Mouse (Mus musculus) heart, embryonic 10.5 days (tissue): ENCODE results near the gene C9orf72. TPM values are rescaled to one million over a fixed set of nuclear protein-coding genes. Genes with fewer than 3 reads are reported as not detected.
"Not testable (repeated sequence)": the region's sequence is repeated elsewhere in the genome, so short reads cannot be mapped to it uniquely, and the experiment has no call there.

ENCODE experiments used
- DNase-seq: peaks from one replicate; pipeline ENCODE4 v3.0.0-alpha.2; 2017; ENCODE audit warnings: low spot score
- H3K27ac ChIP-seq: fragments of 300-500 bp; sonication (generic); 2 replicates; pipeline ENCODE4 v1.5.1; 2016; ENCODE audit warnings: mild to moderate bottlenecking
- H3K27me3 ChIP-seq: fragments of 300-500 bp; sonication (generic); 2 replicates; pipeline ENCODE4 v1.6.1; 2016; ENCODE audit warnings: mild to moderate bottlenecking; ENCODE audit not compliant: poor library complexity, insufficient read depth, severe bottlenecking
- H3K36me3 ChIP-seq: fragments of 300-500 bp; sonication (generic); 2 replicates; pipeline ENCODE4 v1.6.1; 2016; ENCODE audit warnings: mild to moderate bottlenecking, moderate library complexity
- H3K4me1 ChIP-seq: fragments of 300-500 bp; sonication (generic); 2 replicates; pipeline ENCODE4 v1.6.1; 2016; ENCODE audit warnings: mild to moderate bottlenecking
- H3K4me3 ChIP-seq: fragments of 300-500 bp; sonication (generic); 2 replicates; pipeline ENCODE4 v1.5.1; 2016; ENCODE audit warnings: mild to moderate bottlenecking, moderate library complexity
- H3K9me3 ChIP-seq: fragments of 300-500 bp; sonication (generic); 2 replicates; pipeline ENCODE4 v1.6.1; 2016; ENCODE audit warnings: mild to moderate bottlenecking, moderate library complexity
- WGBS: fragments of 180-500 bp; shearing (Covaris S2); methylation state at CpG from one replicate; pipeline ENCODE4 v1.1.7; 2016; 5-methylcytosine and 5-hydroxymethylcytosine counted together
- polyA plus RNA-seq: library from polyadenylated mRNA; unstranded; fragments of >200 nt; fragmentation: Nextera tagmentation; extraction: Ambion mirVana; gene quantifications from 2 replicates; pipeline ENCODE4 v1.2.1, GENCODE M21; 2016

The C9orf72 gene
- polyA plus RNA-seq = 14.7 and 19.6 TPM in 2 replicates

DNA sequence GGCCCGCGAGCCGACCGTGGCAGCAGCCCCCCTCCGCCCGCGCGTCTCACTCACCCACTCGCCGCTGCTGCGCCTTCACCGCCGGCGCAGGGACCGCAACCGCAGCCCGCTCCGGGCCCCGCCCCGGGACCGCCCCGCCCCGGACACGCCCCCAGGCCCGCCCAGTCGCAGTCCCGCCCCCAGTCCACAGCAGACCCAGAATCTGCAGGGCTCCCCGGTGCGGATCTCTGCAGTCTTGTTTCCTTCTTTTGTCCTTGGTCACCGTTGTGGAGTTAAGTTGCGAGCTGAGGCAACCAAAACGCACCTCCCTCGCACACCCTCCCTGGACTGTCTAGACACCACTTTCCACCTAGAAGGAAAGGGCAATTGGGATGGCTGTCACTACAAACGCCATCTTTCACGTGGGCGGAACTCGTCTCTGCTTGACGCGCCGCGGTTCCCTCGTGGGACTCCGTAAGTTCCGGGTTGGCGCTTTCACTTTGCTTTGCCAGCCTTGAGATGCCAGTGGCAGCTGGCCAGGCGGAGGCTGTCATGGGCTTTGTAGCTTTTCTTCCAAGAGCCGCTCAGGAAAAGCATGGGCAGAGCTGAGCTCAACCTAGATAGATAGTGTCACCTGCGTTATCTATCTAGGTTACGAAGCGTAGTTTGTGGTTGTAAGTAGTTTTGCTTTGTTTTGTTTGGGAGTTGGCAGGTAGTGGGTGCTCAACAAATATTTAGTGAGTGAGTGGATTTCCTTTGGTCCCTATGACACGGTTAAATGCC is at the start of gene C9orf72:
Gene C9orf72, minus strand, starts transcription at position 442 of the 762 bp plus-strand sequence.
- H3K4me1 ChIP-seq = peaks cover 8% of the 10 kb centered on the region
- DNase-seq = peak; percentile 95
- under 1% methylated on average over 51 of the region's 51 CpGs for WGBS
- H3K9me3 ChIP-seq = no peaks in the 10 kb centered on the region
- H3K4me3 ChIP-seq = peak within 1 kb of the TSS; percentile 94
- H3K27ac ChIP-seq = peak within 1 kb of the TSS; percentile 88
- H3K36me3 ChIP-seq = no peaks in the 10 kb centered on the region
- no peaks in the 10 kb centered on the region for H3K27me3 ChIP-seq

- Histone ChIP-seq H3K36me3 (no peaks in the 10 kb centered on the region), H3K27ac (no peak overlapping the region), H3K4me3 (no peak overlapping the region), H3K4me1 (no peaks in the 10 kb centered on the region), H3K27me3 (no peaks in the 10 kb centered on the region), H3K9me3 (no peaks in the 10 kb centered on the region)
- 61% methylated on average over 9 of the region's 9 CpGs for WGBS
- no peak for DNase-seq
Observed at GRCm38 (mm10) chr4:35259006-35259405, 33.0 kb upstream of the C9orf72 start.

GRCm38 (mm10) chr4:35244023-35244422 is 18.0 kb upstream of the C9orf72 start:
- 70% methylated on average over 1 of the region's 1 CpGs for WGBS
- no peak overlapping the region for H3K4me3 ChIP-seq
- H3K4me1 ChIP-seq = no peaks in the 10 kb centered on the region
- H3K9me3 ChIP-seq = no peaks in the 10 kb centered on the region
- H3K27ac ChIP-seq = no peak overlapping the region
- no peak for DNase-seq
- no peaks in the 10 kb centered on the region for H3K36me3 ChIP-seq
- H3K27me3 ChIP-seq = no peaks in the 10 kb centered on the region

GRCm38 (mm10) chr4:35241735-35242134 is 15.8 kb upstream of the C9orf72 start:
- Histone ChIP-seq H3K4me3 (no peak overlapping the region), H3K4me1 (no peaks in the 10 kb centered on the region), H3K27me3 (no peaks in the 10 kb centered on the region), H3K27ac (no peak overlapping the region), H3K9me3 (no peaks in the 10 kb centered on the region), H3K36me3 (no peaks in the 10 kb centered on the region)
- WGBS = 78% methylated on average over 2 of the region's 2 CpGs
- no peak for DNase-seq

DNA sequence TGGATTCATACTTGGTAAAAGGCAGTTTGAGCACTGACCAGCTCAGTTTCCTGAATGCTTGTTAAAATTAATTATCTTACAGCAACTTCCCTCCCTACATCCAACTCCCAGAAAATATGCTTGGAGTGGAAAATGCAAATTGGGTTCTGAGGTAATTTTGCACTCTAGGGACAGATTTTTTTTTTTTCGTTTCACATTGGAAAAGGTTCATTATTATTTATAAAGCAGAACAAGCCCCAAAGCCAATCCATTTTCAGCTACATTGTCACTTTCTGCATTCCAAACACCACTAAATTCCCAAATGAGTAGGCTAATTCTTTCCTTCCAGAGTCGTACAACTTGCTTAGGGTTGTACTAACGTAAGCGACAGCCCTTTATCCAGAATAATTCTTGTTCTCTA is 12.7 kb upstream of the C9orf72 start:
- no peak for DNase-seq
- Histone ChIP-seq H3K4me1 (no peaks in the 10 kb centered on the region), H3K27ac (no peak overlapping the region), H3K9me3 (no peaks in the 10 kb centered on the region), H3K27me3 (no peaks in the 10 kb centered on the region), H3K36me3 (no peaks in the 10 kb centered on the region), H3K4me3 (no peak overlapping the region)
- WGBS = 88% methylated on average over 4 of the region's 4 CpGs

- DNase-seq, H3K27ac ChIP-seq, H3K4me3 ChIP-seq, H3K36me3 ChIP-seq, H3K27me3 ChIP-seq, H3K9me3 ChIP-seq, H3K4me1 ChIP-seq: not testable (repeated sequence)
- 78% methylated on average over 3 of the region's 3 CpGs for WGBS
Observed at GRCm38 (mm10) chr4:35238240-35238639, 12.3 kb upstream of the C9orf72 start.

GRCm38 (mm10) chr4:35236313-35236712 is 10.3 kb upstream of the C9orf72 start:
- Histone ChIP-seq H3K27me3 (no peaks in the 10 kb centered on the region), H3K9me3 (no peaks in the 10 kb centered on the region), H3K4me1 (no peaks in the 10 kb centered on the region), H3K4me3 (no peak overlapping the region), H3K36me3 (no peaks in the 10 kb centered on the region), H3K27ac (no peak overlapping the region)
- 81% methylated on average over 2 of the region's 2 CpGs for WGBS
- DNase-seq = no peak

GRCm38 (mm10) chr4:35228260-35228659 is 2.3 kb upstream of the C9orf72 start:
- WGBS = 74% methylated on average over 4 of the region's 4 CpGs
- Histone ChIP-seq H3K36me3 (no peaks in the 10 kb centered on the region), H3K9me3 (no peaks in the 10 kb centered on the region), H3K27me3 (no peaks in the 10 kb centered on the region), H3K27ac (no peak overlapping the region), H3K4me3 (no peak overlapping the region), H3K4me1 (no peaks in the 10 kb centered on the region)
- DNase-seq = no peak

- DNase-seq = no peak
- H3K27me3 ChIP-seq = no peaks in the 10 kb centered on the region
- 0 out of 2 replicates have a peak, but pooled peaks cover 5% of the 10 kb centered on the region for H3K4me1 ChIP-seq
- H3K36me3 ChIP-seq = no peaks in the 10 kb centered on the region
- peak overlapping the region; percentile 88 for H3K27ac ChIP-seq
- WGBS = 17% methylated on average over 9 of the region's 9 CpGs
- no peaks in the 10 kb centered on the region for H3K9me3 ChIP-seq
- H3K4me3 ChIP-seq = peak overlapping the region; percentile 94
Observed at GRCm38 (mm10) chr4:35226496-35226992, 569 bp upstream of the C9orf72 start.

DNA sequence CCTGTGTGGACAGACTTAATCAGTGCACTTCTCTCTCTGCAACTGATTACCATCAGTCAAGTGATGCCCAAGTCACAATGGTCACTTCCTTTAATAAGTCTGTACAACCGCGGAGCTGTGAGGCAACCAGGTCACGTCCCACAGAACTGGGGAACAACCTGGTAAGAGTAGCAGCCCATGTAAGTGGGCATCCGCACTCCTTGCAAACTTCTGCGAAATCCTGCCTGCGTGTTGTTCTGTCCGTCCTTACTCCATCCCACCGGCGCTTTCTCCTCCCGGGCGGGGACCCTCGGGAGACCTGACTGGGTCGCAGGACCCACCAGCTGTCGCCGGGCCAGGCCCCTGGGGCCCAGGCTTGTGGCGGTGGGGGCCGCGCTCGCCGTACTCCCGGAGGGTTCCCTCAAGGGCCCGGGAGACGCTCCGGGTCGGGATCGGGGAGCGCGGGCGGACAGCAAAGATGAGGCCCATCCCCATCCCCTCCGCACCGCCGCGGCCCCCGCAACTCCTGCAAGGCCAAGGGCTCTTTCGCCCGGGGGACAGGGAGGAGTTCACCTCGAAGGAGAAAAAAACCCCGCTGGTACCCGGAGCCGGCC is 738 bp downstream of the C9orf72 start:
- 0% methylated on average over 38 of the region's 40 CpGs for WGBS
- DNase-seq = peak; percentile 81
- peak overlapping the region; percentile 94 for H3K4me3 ChIP-seq

GRCm38 (mm10) chr4:35224101-35224500 is 1.9 kb downstream of the C9orf72 start:
- Histone ChIP-seq H3K36me3 (no peaks in the 10 kb centered on the region), H3K9me3 (no peaks in the 10 kb centered on the region), H3K4me3 (no peak overlapping the region), H3K27ac (no peak overlapping the region), H3K27me3 (no peaks in the 10 kb centered on the region), H3K4me1 (peaks cover 16% of the 10 kb centered on the region)
- 87% methylated on average over 4 of the region's 4 CpGs for WGBS
- DNase-seq = no peak

More for the DNA sequence above, 738 bp downstream of the C9orf72 start:
- Histone ChIP-seq H3K27me3 (no peaks in the 10 kb centered on the region), H3K36me3 (no peaks in the 10 kb centered on the region), H3K27ac (peak overlapping the region; percentile 88), H3K9me3 (no peaks in the 10 kb centered on the region), H3K4me1 (peaks cover 8% of the 10 kb centered on the region)

GRCm38 (mm10) chr4:35223376-35223988 is 2.5 kb downstream of the C9orf72 start:
- Histone ChIP-seq H3K27ac (no peak overlapping the region), H3K36me3 (no peaks in the 10 kb centered on the region), H3K4me3 (no peak overlapping the region), H3K9me3 (no peaks in the 10 kb centered on the region), H3K4me1 (peaks cover 18% of the 10 kb centered on the region), H3K27me3 (no peaks in the 10 kb centered on the region)
- DNase-seq = no peak
- WGBS = 83% methylated on average over 5 of the region's 5 CpGs

DNA sequence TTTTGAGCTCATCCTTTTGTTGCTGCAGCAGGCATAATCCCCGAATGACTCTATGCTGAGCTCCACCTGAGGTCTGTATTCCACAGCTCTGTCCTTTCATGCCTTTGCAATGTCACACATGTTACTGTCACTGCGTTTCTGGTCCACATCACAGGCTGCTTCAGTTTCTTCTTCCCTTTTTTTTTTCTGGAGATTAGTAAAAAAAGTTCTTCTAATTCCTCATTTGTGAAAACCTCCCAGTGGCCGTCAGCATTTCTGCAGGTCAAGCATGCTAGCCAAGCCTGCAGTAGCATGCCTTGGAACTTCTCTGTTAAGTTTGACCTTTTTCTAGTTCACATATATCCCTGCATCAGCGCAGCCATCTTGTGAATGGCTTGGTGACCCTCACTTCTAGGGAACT is 4.1 kb downstream of the C9orf72 start:
- H3K4me3 ChIP-seq = no peak overlapping the region
- 61% methylated on average over 4 of the region's 4 CpGs for WGBS
- no peak for DNase-seq
- no peak overlapping the region for H3K27ac ChIP-seq
- H3K4me1 ChIP-seq = peaks cover 18% of the 10 kb centered on the region
- no peaks in the 10 kb centered on the region for H3K36me3 ChIP-seq
- no peaks in the 10 kb centered on the region for H3K9me3 ChIP-seq
- H3K27me3 ChIP-seq = no peaks in the 10 kb centered on the region
